Mouse (Mus musculus) left cerebral cortex, postnatal 25 days (tissue): ENCODE measurements at regions not wholly inside any gene's neighbourhood (a gene's known extent, or its start where the extent isn't known, plus 50 kb on each side); places are given as distances from the start of the nearest gene placed in this dataset.
A peak's percentile ranks its signal among the peaks of the same experiment; 100 is the strongest.

Source experiments
- DNase-seq, 2 experiments: peaks; one replicate each; pipeline ENCODE4 v3.0.0; 2022; ENCODE audit warnings: low spot score in 2 of 2, mixed read lengths in 1 of 2
- intact Hi-C: fragments of 180-260 bp; cut with DNase I; formaldehyde crosslinking; loops from one replicate; pipeline ENCODE4 v1.15.1; 2025

GRCm38 (mm10) chr7:40801291-40801690 is 96.8 kb upstream of the Vstm2b start:
- DNase-seq = peak in 1 of 2 experiments; percentile 15
- intact Hi-C loops = loop anchor here (5.0 kb wide), 1 partner anchor 141 kb away; no protein-coding TSS in a partner anchor

GRCm38 (mm10) chr7:40805211-40805610 is 92.9 kb upstream of the Vstm2b start:
- no peak for DNase-seq
- intact Hi-C loops = no loop called here

DNA sequence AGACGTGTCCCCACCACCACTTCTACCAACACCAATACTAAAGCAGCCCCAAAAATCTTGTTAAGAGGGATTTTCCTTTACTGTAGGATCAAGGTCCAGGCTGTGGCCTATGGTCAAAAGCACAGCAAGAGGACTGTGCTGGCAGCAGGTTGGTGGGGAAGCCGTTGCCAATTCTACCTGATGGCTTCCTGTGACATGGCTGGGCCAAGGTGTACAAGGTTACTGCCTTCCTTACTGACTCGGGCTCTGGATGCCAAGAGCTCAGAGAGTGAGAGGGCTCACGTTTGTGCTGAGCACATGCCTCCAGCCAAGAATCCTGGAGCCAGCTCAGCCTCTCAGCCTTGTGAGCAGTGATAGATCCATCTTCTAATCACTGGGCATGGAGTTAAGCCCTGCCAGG is 92.3 kb upstream of the Vstm2b start:
- intact Hi-C loops = no loop called here
- DNase-seq = no peak

DNA sequence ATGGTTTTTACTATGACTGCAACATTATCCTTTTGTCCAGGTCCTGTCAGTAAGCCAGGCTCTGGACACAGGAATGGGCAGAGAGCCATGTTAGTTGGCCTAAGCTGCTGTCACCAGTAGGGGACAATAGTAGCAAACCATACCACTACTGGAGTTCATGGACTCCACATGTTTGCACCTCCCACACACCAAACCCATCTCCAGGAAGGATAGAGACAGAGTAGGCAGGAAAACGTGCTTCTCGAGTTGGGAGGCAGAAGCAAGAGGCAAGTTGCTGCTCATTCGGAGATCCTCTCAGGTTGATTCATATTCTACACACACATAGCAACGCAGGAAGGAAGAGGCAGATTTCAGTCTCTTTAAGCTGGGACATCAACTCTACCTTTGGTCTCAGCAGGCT is 85.2 kb upstream of the Vstm2b start:
- intact Hi-C loops = no loop called here
- peak; percentile 54 to 86 for DNase-seq

GRCm38 (mm10) chr7:40825141-40825742 is 72.9 kb upstream of the Vstm2b start:
- intact Hi-C loops = loop anchor here (2.0 kb wide), 1 partner anchor 76 kb away; no protein-coding TSS in a partner anchor

DNA sequence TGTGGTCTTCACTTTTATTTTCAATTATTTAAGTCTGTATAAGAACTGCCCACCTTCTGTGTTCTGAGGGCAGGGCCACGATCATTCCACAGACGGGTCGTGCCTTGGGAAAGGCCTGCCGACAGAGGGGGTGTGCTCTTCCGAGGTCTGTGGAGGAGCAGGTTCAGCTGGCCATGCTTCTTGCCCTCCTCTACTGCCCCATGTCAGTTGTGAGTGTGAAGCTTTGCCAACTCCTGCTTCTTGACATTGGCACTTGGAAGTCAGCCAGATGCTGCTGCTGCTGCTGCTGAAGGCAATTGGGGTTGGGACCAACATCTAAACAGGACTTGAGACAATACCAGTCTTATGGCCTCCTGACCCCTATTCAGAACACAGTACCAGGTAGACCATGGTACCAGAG is 68.6 kb upstream of the Vstm2b start:
- no peak for DNase-seq
- intact Hi-C loops = no loop called here

More at GRCm38 (mm10) chr7:40825141-40825742, 72.9 kb upstream of the Vstm2b start:
- peak; percentile 66 to 87 for DNase-seq

- intact Hi-C loops = no loop called here
- peak in 1 of 2 experiments; percentile 60 for DNase-seq
Measured at GRCm38 (mm10) chr7:40831583-40831982, 66.5 kb upstream of the Vstm2b start.

- intact Hi-C loops = no loop called here
Measured at GRCm38 (mm10) chr7:40842344-40842992, 55.7 kb upstream of the Vstm2b start.

DNA sequence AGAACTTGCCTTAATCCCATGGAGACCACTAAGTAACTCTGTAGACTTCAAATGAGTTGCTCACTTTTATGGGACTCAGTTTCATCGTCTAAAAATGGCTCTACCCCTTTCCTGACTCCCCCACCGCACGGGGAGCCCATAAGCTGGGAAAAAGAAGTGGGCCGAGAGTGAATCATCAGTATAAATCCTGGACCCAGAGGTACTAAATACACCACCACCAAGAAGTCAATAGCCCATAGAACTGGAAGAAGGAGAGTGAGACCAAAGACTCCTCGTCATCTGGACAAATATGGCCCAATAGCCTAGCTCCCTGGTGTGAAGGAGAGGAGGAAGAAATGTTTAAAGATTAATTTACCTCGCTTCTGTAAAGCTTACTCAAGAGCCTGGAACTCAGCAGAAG is 51.6 kb upstream of the Vstm2b start:
- intact Hi-C loops = no loop called here
- peak in 1 of 2 experiments; percentile 16 for DNase-seq

More at GRCm38 (mm10) chr7:40842344-40842992, 55.7 kb upstream of the Vstm2b start:
- no peak for DNase-seq
